Mouse (Mus musculus): ENCODE data around the gene Cdcp1. TPM values are rescaled to one million over a fixed set of nuclear protein-coding genes. Genes with fewer than 3 reads are reported as not detected.
A peak's percentile ranks its signal among the peaks of the same experiment; 100 is the strongest.

The Cdcp1 gene
- total RNA-seq, 2 experiments from 2014 or later, result 0.09 TPM; not detected in 1

- no peak for DNase-seq (ENCODE audit: low spot score in 2 of 2)
Measured at GRCm38 (mm10) chr9:123153121-123153520, 62.7 kb downstream of the Cdcp1 start.

- no peak for DNase-seq (ENCODE audit: low spot score in 2 of 2)
Measured at GRCm38 (mm10) chr9:123152026-123152425, 63.8 kb downstream of the Cdcp1 start.

- no peak for DNase-seq (ENCODE audit: low spot score in 2 of 2)
Measured at GRCm38 (mm10) chr9:123151561-123151960, 64.3 kb downstream of the Cdcp1 start.

GRCm38 (mm10) chr9:123150241-123151020, 65.4 kb downstream of the Cdcp1 start, which contains the start of gene Clec3b:
Gene Clec3b (plus strand): TSS chr9:123150946.
- peak; percentile 54 to 59 for DNase-seq (ENCODE audit: low spot score in 2 of 2)

- no peak for DNase-seq (ENCODE audit: low spot score in 2 of 2)
Measured at GRCm38 (mm10) chr9:123148430-123148829, 67.4 kb downstream of the Cdcp1 start.

GRCm38 (mm10) chr9:123139887-123140614, 75.8 kb downstream of the Cdcp1 start:
- no peak for DNase-seq (ENCODE audit: low spot score in 2 of 2)

GRCm38 (mm10) chr9:123138891-123139474, 76.9 kb downstream of the Cdcp1 start:
- no peak for DNase-seq (ENCODE audit: low spot score in 2 of 2)

GRCm38 (mm10) chr9:123136953-123137682, 78.7 kb downstream of the Cdcp1 start:
- DNase-seq (ENCODE audit: low spot score in 2 of 2), result no peak

- no peak for DNase-seq (ENCODE audit: low spot score in 2 of 2)
Measured at GRCm38 (mm10) chr9:123132994-123133393, 82.8 kb downstream of the Cdcp1 start.

- no peak for DNase-seq (ENCODE audit: low spot score in 2 of 2)
Measured at GRCm38 (mm10) chr9:123127663-123128062, 88.2 kb downstream of the Cdcp1 start.

GRCm38 (mm10) chr9:123124413-123124981, 91.3 kb downstream of the Cdcp1 start:
- no peak for DNase-seq (ENCODE audit: low spot score in 2 of 2)

GRCm38 (mm10) chr9:123123571-123124412, 92.0 kb downstream of the Cdcp1 start:
- DNase-seq (ENCODE audit: low spot score in 2 of 2), result no peak

- DNase-seq (ENCODE audit: low spot score in 2 of 2), result no peak
Measured at GRCm38 (mm10) chr9:123123017-123123416, 92.8 kb downstream of the Cdcp1 start.

Other genes starting within 250 kb of the Cdcp1 start
- gene Tmem42, start 194.7 kb downstream of the Cdcp1 start, total RNA-seq (2021), result 10 to 100 TPM; 35.0 to 38.8 TPM
- 1 to 10 TPM in 1 of 2 experiments, under 1 TPM in 1; 0.74 to 1.4 TPM for gene Tgm4, start 181.3 kb downstream of the Cdcp1 start, total RNA-seq (2021)
- 10 to 100 TPM; 72.4 to 72.7 TPM for gene Zdhhc3, start 102.8 kb downstream of the Cdcp1 start, total RNA-seq (2021)
- gene Exosc7, start 102.8 kb downstream of the Cdcp1 start, total RNA-seq (2021), result 10 to 100 TPM; 37.9 to 49.7 TPM
- 1 to 10 TPM; 7.2 to 7.4 TPM for gene Clec3b, start 65.1 kb downstream of the Cdcp1 start, total RNA-seq (2021)
- 10 to 100 TPM; 70.7 to 72.0 TPM for gene Tmem158, start 44.7 kb upstream of the Cdcp1 start, total RNA-seq (2021)
- gene Lars2, start 150.9 kb upstream of the Cdcp1 start, total RNA-seq (2021), result 100 to 1,000 TPM in 1 of 2 experiments, 10 to 100 TPM in 1; 100.0 to 120 TPM